Mouse (Mus musculus) large intestine, adult 2 months (tissue): Measurements from ENCODE around the gene Kif1b. TPM values are rescaled to one million over a fixed set of nuclear protein-coding genes. Genes with fewer than 3 reads are reported as not detected.

Source experiments
- DNase-seq: peaks from one replicate; pipeline ENCODE4 v3.0.0-alpha.2; 2012; ENCODE audit warnings: low read depth, low spot score
- WGBS: fragments of 180-500 bp; shearing (Covaris S2); methylation state at CpG from one replicate; pipeline ENCODE4 v1.1.7; 2018; 5-methylcytosine and 5-hydroxymethylcytosine counted together
- polyA plus RNA-seq: library from polyadenylated mRNA; depleted of rRNA; stranded (reverse); fragments of >200 nt; gene quantifications from 2 replicates; pipeline ENCODE4 v1.2.3, GENCODE M21; 2012; rRNA removed

Kif1b gene
- polyA plus RNA-seq, result 12.7 and 30.6 TPM in 2 replicates

DNA sequence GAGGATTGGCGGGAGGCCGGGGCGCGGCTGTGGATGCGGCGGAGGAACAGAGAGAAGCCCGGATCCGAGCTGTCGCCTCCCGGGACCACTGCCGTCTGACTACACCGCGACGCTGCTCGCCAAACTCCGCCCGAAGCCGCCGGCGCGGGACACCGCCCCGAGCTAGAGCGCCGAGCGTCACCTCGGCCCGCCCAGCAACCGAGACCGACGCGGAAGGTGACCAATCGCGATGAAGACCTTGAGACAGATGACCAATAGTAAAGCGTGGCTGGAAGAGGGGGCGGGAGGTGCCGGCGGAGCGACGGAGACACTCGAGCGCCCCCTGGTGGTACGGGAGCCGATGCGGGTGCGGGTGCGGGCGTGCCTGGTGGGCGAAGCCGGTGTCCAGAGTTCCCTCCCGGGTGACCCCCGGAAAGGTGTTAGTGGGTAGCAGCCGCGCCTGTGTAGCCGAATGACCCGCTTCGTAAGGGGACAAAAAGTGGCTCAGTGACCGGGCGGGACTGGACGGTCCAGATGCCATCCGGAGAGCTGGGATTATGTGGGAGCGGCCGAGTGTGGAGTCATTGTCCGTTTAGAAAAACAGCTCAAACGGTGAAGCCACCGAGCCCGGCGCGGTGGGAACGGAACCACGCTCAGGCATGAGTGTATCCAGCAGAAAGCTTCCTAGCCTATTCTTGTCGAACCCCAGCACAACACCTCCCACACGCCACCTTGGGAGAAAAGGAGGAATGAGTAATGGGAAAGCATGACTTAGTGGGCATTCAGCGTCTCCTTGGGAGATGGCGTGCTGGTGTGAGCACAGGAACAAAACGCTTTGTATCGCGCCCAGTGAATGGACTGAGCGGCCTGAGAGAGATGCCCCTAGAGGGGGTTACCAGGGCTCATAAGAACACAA lies at the start of gene Kif1b:
TSS of gene Kif1b (minus strand) at position 98 of the 895 bp plus-strand sequence.
- peak; percentile 87 for DNase-seq
- WGBS, result under 1% methylated on average over 79 of the region's 79 CpGs

- no peak for DNase-seq
- WGBS, result 89% methylated on average over 8 of the region's 8 CpGs
Observed at GRCm38 (mm10) chr4:149354671-149355070, 47.2 kb upstream of the Kif1b start.

DNA sequence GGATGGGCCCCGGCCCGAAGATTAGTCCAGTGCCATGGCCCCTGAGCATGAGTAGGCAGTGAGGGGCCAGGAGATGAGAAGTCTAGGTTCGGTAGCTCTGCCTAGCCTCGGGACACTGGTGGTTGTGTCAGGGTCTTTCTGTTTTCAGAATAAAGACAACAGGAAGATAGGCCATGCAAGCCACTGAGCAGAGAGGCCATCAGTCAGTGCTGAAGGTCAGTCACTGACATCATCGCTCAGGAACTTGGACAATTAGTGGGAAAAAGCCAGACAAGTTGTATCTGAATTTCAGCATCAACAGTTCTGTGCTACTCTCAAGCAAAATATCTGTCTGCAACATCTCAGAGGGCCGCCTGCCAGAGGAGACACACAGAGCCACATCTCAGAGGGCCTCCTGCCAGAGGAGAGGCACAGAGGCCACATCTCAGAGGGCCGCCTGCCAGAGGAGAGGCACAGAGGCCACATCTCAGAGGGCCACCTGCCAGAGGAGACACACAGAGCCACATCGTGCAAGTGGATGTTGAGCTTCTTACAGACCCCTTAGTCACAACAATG lies 44.2 kb upstream of the Kif1b start:
- DNase-seq, result no peak
- 85% methylated on average over 8 of the region's 8 CpGs for WGBS

- WGBS, result 82% methylated on average over 5 of the region's 5 CpGs
- DNase-seq, result no peak
Observed at GRCm38 (mm10) chr4:149348963-149349362, 41.5 kb upstream of the Kif1b start.

GRCm38 (mm10) chr4:149345873-149346272 lies 38.4 kb upstream of the Kif1b start:
- no peak for DNase-seq
- 77% methylated on average over 5 of the region's 5 CpGs for WGBS

GRCm38 (mm10) chr4:149344311-149344710 lies 36.8 kb upstream of the Kif1b start:
- no peak for DNase-seq
- WGBS, result 74% methylated on average over 8 of the region's 8 CpGs

GRCm38 (mm10) chr4:149340680-149341079 lies 33.2 kb upstream of the Kif1b start:
- DNase-seq, result no peak
- WGBS, result 68% methylated on average over 2 of the region's 2 CpGs

GRCm38 (mm10) chr4:149339426-149340214 lies 32.1 kb upstream of the Kif1b start:
- 85% methylated on average over 5 of the region's 5 CpGs for WGBS
- no peak for DNase-seq

GRCm38 (mm10) chr4:149338137-149338536 lies 30.6 kb upstream of the Kif1b start:
- DNase-seq, result no peak
- 79% methylated on average over 2 of the region's 2 CpGs for WGBS

DNA sequence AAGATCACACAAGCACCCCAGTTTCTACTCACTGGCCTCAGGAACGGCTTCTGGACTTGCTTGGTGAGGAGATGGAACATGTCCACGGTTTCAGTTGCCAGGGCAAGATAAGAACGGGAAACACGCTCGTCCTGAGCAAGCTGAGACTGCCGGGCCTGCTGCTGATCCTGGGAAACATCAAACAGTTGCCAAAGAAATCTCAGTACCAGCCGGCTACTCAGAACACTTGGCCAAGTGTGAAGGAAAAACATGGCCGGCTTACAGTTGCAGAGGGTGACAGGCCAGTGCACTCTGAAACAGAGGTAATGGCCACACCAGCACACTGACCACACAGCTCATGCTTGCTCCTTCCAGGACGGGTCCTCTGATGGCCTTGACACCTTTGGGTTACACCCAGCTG lies 29.9 kb upstream of the Kif1b start:
- DNase-seq, result no peak
- WGBS, result 82% methylated on average over 9 of the region's 9 CpGs

DNA sequence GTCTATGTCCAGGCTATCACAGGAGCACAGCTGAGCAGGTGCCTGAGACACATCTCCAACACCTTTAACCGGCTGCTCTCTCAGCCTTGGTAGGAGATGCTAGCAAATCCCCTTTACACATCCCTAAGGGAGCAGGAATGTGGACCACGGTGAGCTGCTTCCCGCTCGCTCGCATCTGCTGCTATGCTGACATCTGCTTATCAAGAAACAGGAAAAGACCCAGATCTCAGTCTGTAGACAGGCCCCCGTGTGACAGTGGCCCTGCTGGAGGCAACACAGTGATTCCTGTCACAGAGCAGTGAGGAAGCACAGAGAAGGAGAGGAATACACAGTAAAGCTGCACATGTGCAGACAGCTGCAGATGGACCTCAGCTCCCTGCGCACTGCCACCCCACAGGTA lies 28.8 kb upstream of the Kif1b start:
- WGBS, result 91% methylated on average over 7 of the region's 7 CpGs
- DNase-seq, result no peak

DNA sequence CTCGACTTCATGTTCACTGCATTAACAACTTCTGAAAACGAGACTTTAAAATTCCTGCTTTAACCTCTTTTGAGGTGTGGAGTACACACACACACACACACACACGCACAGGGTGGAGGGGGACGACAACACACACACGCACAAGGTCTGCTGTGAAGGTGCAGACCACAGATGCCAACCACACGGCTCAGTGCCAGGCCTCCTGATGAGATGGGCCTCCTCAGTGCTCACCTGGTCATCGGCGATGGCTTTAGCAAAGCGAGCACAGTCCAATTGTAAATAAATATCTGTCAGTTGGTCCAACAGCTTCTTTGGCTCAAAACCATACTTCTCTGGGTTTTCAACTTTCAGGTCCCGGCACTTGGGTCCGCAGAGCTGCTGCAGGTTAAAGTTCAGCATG lies 27.4 kb upstream of the Kif1b start:
- no peak for DNase-seq
- WGBS, result 93% methylated on average over 11 of the region's 11 CpGs

- 93% methylated on average over 7 of the region's 7 CpGs for WGBS
- no peak for DNase-seq
Observed at GRCm38 (mm10) chr4:149332726-149333125, 25.2 kb upstream of the Kif1b start.

GRCm38 (mm10) chr4:149330495-149330894 lies 23.0 kb upstream of the Kif1b start:
- 94% methylated on average over 5 of the region's 5 CpGs for WGBS
- DNase-seq, result no peak

GRCm38 (mm10) chr4:149328735-149329134 lies 21.2 kb upstream of the Kif1b start:
- no peak for DNase-seq
- 82% methylated on average over 4 of the region's 4 CpGs for WGBS

DNA sequence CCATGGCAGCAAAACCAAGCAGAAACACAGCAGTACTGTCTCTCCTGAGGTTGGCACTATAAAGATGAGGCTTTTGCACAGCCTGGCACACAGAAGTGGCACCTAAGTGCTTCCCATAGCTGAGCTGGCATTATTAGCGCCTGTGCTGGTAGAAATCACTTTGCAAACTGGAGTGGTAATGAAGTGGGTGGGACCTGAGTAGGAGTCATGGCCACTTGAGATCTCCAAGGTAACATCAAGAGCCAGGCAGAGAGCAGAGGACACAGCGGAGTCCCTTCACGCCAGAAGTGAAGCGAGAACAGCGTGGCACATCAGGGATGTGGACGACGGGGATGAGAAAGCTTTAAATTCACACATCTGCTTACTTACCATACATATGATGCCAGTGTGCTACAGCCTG lies 19.8 kb upstream of the Kif1b start:
- WGBS, result 94% methylated on average over 7 of the region's 7 CpGs
- DNase-seq, result no peak

DNA sequence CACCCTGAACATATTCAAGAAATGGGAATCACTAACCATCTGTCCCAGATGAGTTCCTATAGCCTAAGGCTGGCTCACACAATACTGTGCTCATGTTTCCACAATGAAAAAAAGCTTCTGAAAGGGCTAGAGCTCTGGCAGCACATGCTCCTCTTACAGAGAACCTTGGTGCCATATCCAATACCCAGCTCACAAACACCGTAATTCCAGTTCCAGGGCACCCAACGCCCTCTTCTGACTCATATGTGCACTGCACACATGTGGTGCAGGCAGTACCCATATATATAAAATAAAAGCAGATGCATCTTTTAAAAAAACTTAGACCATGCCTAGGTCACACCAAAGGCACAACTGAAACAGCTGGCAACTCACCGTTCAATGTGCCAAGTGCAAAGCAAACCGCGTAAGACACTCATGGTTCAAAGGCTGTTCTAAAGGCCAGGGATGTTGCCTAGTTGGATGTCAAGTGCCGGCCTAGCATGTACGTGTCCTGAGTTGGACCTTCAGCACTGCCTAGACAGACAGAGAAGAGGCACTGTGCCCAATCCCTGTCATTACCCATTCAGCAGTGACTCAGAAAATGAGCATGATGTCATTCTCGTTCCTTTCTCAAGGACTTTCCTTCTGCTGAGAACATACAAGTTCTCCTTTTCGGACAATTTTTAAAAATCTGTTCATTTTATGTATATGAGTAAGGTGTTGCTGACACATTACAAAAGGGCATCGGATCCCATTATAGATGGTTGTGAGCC lies 18.1 kb upstream of the Kif1b start:
- no peak for DNase-seq
- WGBS, result 84% methylated on average over 10 of the region's 10 CpGs

DNA sequence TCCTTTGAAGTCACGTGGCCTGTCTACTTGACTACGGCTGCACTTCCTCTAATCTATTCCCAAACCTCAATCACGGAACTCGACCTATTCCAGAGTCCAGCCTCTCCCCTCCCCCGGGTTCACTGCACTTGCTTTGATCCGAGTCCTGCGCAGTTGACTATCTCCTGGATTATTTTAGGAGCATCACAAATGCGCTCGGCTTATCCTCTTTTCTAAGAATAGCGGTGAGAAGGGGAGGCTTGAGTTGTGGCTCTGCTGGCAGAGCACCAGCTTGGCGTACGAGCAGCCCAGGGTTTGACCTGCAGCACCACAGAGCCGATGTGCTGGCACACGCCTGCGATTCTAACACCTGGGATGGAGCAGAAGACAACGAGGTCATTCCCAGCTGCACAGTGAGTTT lies 16.2 kb upstream of the Kif1b start:
- 72% methylated on average over 16 of the region's 16 CpGs for WGBS
- no peak for DNase-seq

DNA sequence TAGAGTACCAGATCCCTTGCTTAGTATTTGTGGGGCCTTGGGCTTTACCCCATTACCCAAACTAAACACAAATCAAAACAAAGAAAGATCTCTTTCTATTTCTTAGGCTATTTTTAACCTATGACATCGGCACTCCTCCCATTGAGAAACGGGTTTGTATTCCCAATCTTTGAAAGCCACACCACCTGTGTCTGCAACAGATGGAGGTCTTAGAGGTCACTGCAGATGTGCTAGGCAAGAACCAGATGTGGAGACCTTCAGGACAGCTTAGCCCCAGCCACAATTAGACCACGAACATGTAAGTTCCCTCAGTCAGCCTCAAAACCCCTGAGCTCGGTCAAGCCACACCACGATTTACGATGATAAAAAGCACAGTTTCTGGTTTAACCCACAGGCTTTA lies 15.2 kb upstream of the Kif1b start:
- WGBS, result 68% methylated on average over 6 of the region's 6 CpGs
- no peak for DNase-seq

DNA sequence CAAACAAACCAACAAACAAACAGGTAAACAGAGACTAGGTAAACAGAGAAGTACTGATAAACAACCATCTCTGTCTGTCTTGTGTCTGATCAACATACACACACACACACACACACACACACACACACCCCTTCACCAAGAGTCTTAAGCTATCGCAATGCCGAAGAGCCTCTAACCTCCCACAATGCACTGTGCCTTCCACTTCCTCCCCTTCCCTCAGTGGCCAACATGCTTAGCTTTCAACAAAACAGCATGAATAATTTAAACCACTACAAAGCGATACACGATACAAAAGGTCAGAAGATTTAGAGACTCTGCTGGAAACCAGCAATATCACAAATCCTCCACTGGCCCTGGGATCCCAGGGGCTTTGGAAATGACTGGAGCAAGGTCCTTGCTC lies 14.8 kb upstream of the Kif1b start:
- DNase-seq, result no peak
- 83% methylated on average over 4 of the region's 4 CpGs for WGBS
